Mouse (Mus musculus): ENCODE results near the gene Katnal1. TPM values are rescaled to one million over a fixed set of nuclear protein-coding genes. Genes with fewer than 3 reads are reported as not detected.

The Katnal1 gene
- total and polyA plus RNA-seq, 3 experiments: 2.8 to 7.0 (median 3.2) TPM

DNA sequence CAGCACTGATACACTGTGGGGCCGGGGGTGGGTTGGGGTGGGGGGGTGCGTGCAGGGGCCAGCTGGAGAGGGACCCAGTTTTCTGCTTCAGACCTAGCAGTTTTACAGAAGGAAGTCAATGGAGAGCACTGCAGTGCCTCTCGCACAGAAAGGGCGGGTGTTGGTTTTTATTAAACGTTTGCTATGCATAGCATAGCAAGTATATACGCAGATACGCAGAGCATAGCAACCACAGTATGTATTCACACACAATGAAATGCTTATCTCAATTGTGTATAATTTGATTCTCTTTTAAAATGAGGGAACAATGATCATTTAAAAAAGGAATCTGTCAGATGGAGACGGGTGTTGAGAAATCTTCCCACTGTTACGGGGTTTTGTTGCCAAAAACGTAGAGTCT is 66.3 kb downstream of the Katnal1 start:
- in situ Hi-C loops (cut with MboI; ENCODE audit: low pct_ligation_motif_present, low pct_unique_long_range_greater_than_20kb, low sequenced_read_pairs): no loop called here
- Histone ChIP-seq H3K9ac (ENCODE audit: insufficient read depth, low read depth) (no peak overlapping the region), H3K4me1 (ENCODE audit: control insufficient read depth in 1 of 2, insufficient read depth in 2 of 2) (peaks cover 9 to 46% of the 10 kb centered on the region in 2 experiments), H3K4me2 (ENCODE audit: insufficient read depth, low read depth, poor library complexity, severe bottlenecking) (no peak overlapping the region), H3K36me3 (replicated peaks in 1 of 2; ENCODE audit: control insufficient read depth in 1 of 2, insufficient read depth in 1 of 2, low read length in 1 of 2) (no peaks in the 10 kb centered on the region), H3K79me2 (replicated peaks; ENCODE audit: control insufficient read depth, extremely low read depth, insufficient read depth, poor library complexity, severe bottlenecking) (no peaks in the 10 kb centered on the region), H3K9me3 (replicated peaks; ENCODE audit: low read length) (peaks cover 2% of the 10 kb centered on the region), H3K27me3 (replicated peaks) (no peaks in the 10 kb centered on the region), H3K27ac (ENCODE audit: insufficient read depth, low read depth) (no peak overlapping the region), H3K4me3 (replicated peaks in 1 of 3; ENCODE audit: low read depth in 2 of 3, low read length in 2 of 3, poor library complexity in 1 of 3) (no peak overlapping the region)
- TF ChIP-seq TCF12 (IDR thresholded peaks at IDR 0.05; ENCODE audit: low read depth, low read length): no peak
- no peak for TF ChIP-seq KAT2A (IDR thresholded peaks at IDR 0.05; ENCODE audit: insufficient replicate concordance, low read length)
- no peak for TF ChIP-seq E2F4 (IDR thresholded peaks at IDR 0.05; ENCODE audit: insufficient replicate concordance, low read depth, low read length)
- no peak for TF ChIP-seq GABPA (IDR thresholded peaks at IDR 0.05; ENCODE audit: insufficient replicate concordance, low read depth, low read length)
- no peak for TF ChIP-seq ZNF384 (IDR thresholded peaks at IDR 0.05; ENCODE audit: low read depth, low read length)
- no peak for TF ChIP-seq MAZ (IDR thresholded peaks at IDR 0.05; ENCODE audit: low read depth, low read length)
- TF ChIP-seq MXI1 (IDR thresholded peaks at IDR 0.05; ENCODE audit: low read depth, low read length): no peak
- TF ChIP-seq JUN (IDR thresholded peaks at IDR 0.05; ENCODE audit: insufficient read depth, low read depth, low read length): no peak
- no peak for TF ChIP-seq RAD21 (IDR thresholded peaks at IDR 0.05; ENCODE audit: low read depth, low read length)
- no peak for TF ChIP-seq RCOR1 (conservative IDR thresholded peaks at IDR 0.05; ENCODE audit: low read depth, low read length)
- no peak for TF ChIP-seq ETS1 (conservative IDR thresholded peaks at IDR 0.05; ENCODE audit: low read depth, low read length)
- no peak for TF ChIP-seq UBTF (IDR thresholded peaks at IDR 0.05; ENCODE audit: low read depth, low read length)
- no peak for TF ChIP-seq MAFK (IDR thresholded peaks at IDR 0.05; ENCODE audit: insufficient replicate concordance, low read length)
- no peak for TF ChIP-seq ZKSCAN1 (IDR thresholded peaks at IDR 0.05; ENCODE audit: borderline replicate concordance, low read depth, low read length)
- no peak for TF ChIP-seq HCFC1 (IDR thresholded peaks at IDR 0.05; ENCODE audit: low read depth, low read length)
- TF ChIP-seq MYC (IDR thresholded peaks at IDR 0.05; ENCODE audit: low read depth, low read length): no peak
- TF ChIP-seq USF2 (conservative IDR thresholded peaks at IDR 0.05; ENCODE audit: low read depth, low read length): no peak
- no peak for TF ChIP-seq PAX5 (IDR thresholded peaks at IDR 0.05; ENCODE audit: low read length)
- dilution Hi-C loops (cut with MboI; ENCODE audit: extremely low pct_ligation_motif_present, extremely low pct_unique_long_range_greater_than_20kb, low sequenced_read_pairs): no loop called here
- DNase-seq (ENCODE audit: extremely low read depth): no peak

DNA sequence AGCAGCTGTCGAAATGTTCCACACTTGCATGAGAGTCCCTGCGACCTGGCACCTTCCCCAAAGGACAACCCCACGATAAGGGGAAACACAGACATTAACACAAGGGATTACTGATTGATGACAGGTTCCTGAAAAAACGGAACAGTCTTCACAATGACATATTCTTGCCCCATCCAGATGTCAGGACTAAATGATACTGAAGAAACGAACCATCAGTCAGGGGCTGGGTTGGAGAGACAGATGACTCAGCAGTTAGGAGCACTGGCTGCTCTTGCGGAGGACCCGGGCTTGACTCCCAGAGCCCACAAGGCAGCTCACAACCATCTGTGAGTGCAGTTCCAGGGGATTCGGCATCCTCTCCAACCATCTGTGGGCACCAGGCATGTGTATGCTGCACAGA is 67.0 kb downstream of the Katnal1 start:
- TF ChIP-seq POLR2AphosphoS2 (IDR thresholded peaks at IDR 0.05; ENCODE audit: low read depth, low read length) (no peak), POLR2A (IDR thresholded peaks at IDR 0.05; ENCODE audit: low read depth, low read length) (no peak), ZKSCAN1 (IDR thresholded peaks at IDR 0.05; ENCODE audit: borderline replicate concordance, low read depth, low read length) (no peak), NRF1 (IDR thresholded peaks at IDR 0.05; ENCODE audit: low read depth, low read length) (no peak), MAFK (IDR thresholded peaks at IDR 0.05; ENCODE audit: insufficient replicate concordance, low read length) (no peak), SIN3A (IDR thresholded peaks at IDR 0.05; ENCODE audit: low read length) (no peak), UBTF (IDR thresholded peaks at IDR 0.05; ENCODE audit: low read depth, low read length) (no peak), CHD1 (IDR thresholded peaks at IDR 0.05; ENCODE audit: low read depth, low read length) (no peak), PAX5 (IDR thresholded peaks at IDR 0.05; ENCODE audit: low read length) (no peak), E2F4 (IDR thresholded peaks at IDR 0.05; ENCODE audit: insufficient replicate concordance, low read depth, low read length) (no peak), GABPA (IDR thresholded peaks at IDR 0.05; ENCODE audit: insufficient replicate concordance, low read depth, low read length) (no peak), CHD2 (IDR thresholded peaks at IDR 0.05; ENCODE audit: low read length) (no peak), MAX (IDR thresholded peaks at IDR 0.05; ENCODE audit: low read length) (no peak), RCOR1 (conservative IDR thresholded peaks at IDR 0.05; ENCODE audit: low read depth, low read length) (no peak), MEF2A (IDR thresholded peaks at IDR 0.05; ENCODE audit: borderline replicate concordance, low read depth, low read length) (no peak), BHLHE40 (IDR thresholded peaks at IDR 0.05; ENCODE audit: low read depth, low read length) (no peak), KAT2A (IDR thresholded peaks at IDR 0.05; ENCODE audit: insufficient replicate concordance, low read length) (no peak), USF2 (conservative IDR thresholded peaks at IDR 0.05; ENCODE audit: low read depth, low read length) (no peak), JUND (conservative IDR thresholded peaks at IDR 0.05; ENCODE audit: low read depth, low read length) (no peak), ELF1 (IDR thresholded peaks at IDR 0.05; ENCODE audit: low read depth, low read length) (no peak)
- Histone ChIP-seq H3K4me3 (replicated peaks in 1 of 3; ENCODE audit: low read depth in 2 of 3, low read length in 2 of 3, poor library complexity in 1 of 3) (no peak overlapping the region), H3K79me2 (replicated peaks; ENCODE audit: control insufficient read depth, extremely low read depth, insufficient read depth, poor library complexity, severe bottlenecking) (no peaks in the 10 kb centered on the region), H3K36me3 (replicated peaks in 1 of 2; ENCODE audit: control insufficient read depth in 1 of 2, insufficient read depth in 1 of 2, low read length in 1 of 2) (no peaks in the 10 kb centered on the region), H3K27me3 (replicated peaks) (no peaks in the 10 kb centered on the region), H3K4me2 (ENCODE audit: insufficient read depth, low read depth, poor library complexity, severe bottlenecking) (no peak overlapping the region), H3K9ac (ENCODE audit: insufficient read depth, low read depth) (no peak overlapping the region), H3K4me1 (ENCODE audit: control insufficient read depth in 1 of 2, insufficient read depth in 2 of 2) (peaks cover 3 to 39% of the 10 kb centered on the region in 2 experiments; a peak in 3 of 4 replicates), H3K27ac (ENCODE audit: insufficient read depth, low read depth) (no peak overlapping the region), H3K9me3 (replicated peaks; ENCODE audit: low read length) (peaks cover 2% of the 10 kb centered on the region)
- no peak for DNase-seq (ENCODE audit: extremely low read depth)
- dilution Hi-C loops (cut with MboI; ENCODE audit: extremely low pct_ligation_motif_present, extremely low pct_unique_long_range_greater_than_20kb, low sequenced_read_pairs): no loop called here
- in situ Hi-C loops (cut with MboI; ENCODE audit: low pct_ligation_motif_present, low pct_unique_long_range_greater_than_20kb, low sequenced_read_pairs): no loop called here
